Mouse (Mus musculus) limb, embryonic 12.5 days (tissue): ENCODE results near the gene Tmem117. TPM values are rescaled to one million over a fixed set of nuclear protein-coding genes. Genes with fewer than 3 reads are reported as not detected.

ENCODE experiments used
- ATAC-seq: fragments of 200-750 bp; cut with Nextera tagmentation; 2 replicates; pipeline ENCODE4 v1.8.0; 2017; ENCODE audit warnings: low read depth, moderate TSS enrichment; ENCODE audit not compliant: insufficient number of reproducible peaks, insufficient read depth, low FRiP score, low TSS enrichment
- H3K27ac ChIP-seq: fragments of 300-500 bp; sonication (generic); 2 replicates; pipeline ENCODE4 v1.5.1; 2016; ENCODE audit warnings: mild to moderate bottlenecking, moderate library complexity
- H3K27me3 ChIP-seq: fragments of 300-500 bp; sonication (generic); 2 replicates; pipeline ENCODE4 v1.6.1; 2016; ENCODE audit warnings: mild to moderate bottlenecking, moderate library complexity
- H3K36me3 ChIP-seq: fragments of 300-500 bp; sonication (generic); 2 replicates; pipeline ENCODE4 v1.6.1; 2016; ENCODE audit warnings: mild to moderate bottlenecking, moderate library complexity
- H3K4me1 ChIP-seq: fragments of 300-500 bp; sonication (generic); replicated peaks from 2 replicates; pipeline ENCODE4 v1.6.1; 2016
- H3K4me2 ChIP-seq: fragments of 300-500 bp; sonication (generic); 2 replicates; pipeline ENCODE4 v1.6.1; 2016; ENCODE audit warnings: mild to moderate bottlenecking, moderate library complexity
- H3K4me3 ChIP-seq: fragments of 300-500 bp; sonication (generic); replicated peaks from 2 replicates; pipeline ENCODE4 v1.5.1; 2016; ENCODE audit warnings: mild to moderate bottlenecking
- H3K9ac ChIP-seq: fragments of 300-500 bp; sonication (generic); replicated peaks from 2 replicates; pipeline ENCODE4 v1.6.1; 2016; ENCODE audit warnings: mild to moderate bottlenecking, moderate library complexity
- H3K9me3 ChIP-seq: fragments of 300-500 bp; sonication (generic); 2 replicates; pipeline ENCODE4 v1.6.1; 2016; ENCODE audit warnings: mild to moderate bottlenecking, moderate library complexity
- WGBS: fragments of 180-500 bp; shearing (Covaris S2); methylation state at CpG from one replicate; pipeline ENCODE4 v1.1.7; 2016; 5-methylcytosine and 5-hydroxymethylcytosine counted together
- polyA plus RNA-seq: library from polyadenylated mRNA; unstranded; fragments of >200 nt; fragmentation: Nextera tagmentation; extraction: Ambion mirVana; gene quantifications from 2 replicates; pipeline ENCODE4 v1.2.1, GENCODE M21; 2016

Gene Tmem117
- polyA plus RNA-seq, 1 experiment from 2014 or later, result 3.7 TPM

GRCm38 (mm10) chr15:95044011-95044410 lies 415.0 kb downstream of the Tmem117 start:
- WGBS, result 74% methylated on average over 8 of the region's 8 CpGs
- Histone ChIP-seq H3K27ac (no peak overlapping the region), H3K4me3 (no peak overlapping the region), H3K36me3 (no peaks in the 10 kb centered on the region), H3K9me3 (no peaks in the 10 kb centered on the region), H3K4me1 (no peaks in the 10 kb centered on the region), H3K9ac (no peak overlapping the region), H3K27me3 (no peaks in the 10 kb centered on the region), H3K4me2 (no peak overlapping the region)
- no peak for ATAC-seq

- no peaks in the 10 kb centered on the region for H3K4me1 ChIP-seq
- WGBS, result 85% methylated on average over 2 of the region's 2 CpGs
Observed at GRCm38 (mm10) chr15:95047486-95047885, 418.5 kb downstream of the Tmem117 start.

GRCm38 (mm10) chr15:95049171-95049729 lies 420.2 kb downstream of the Tmem117 start:
- Histone ChIP-seq H3K27ac (no peak overlapping the region), H3K4me1 (no peaks in the 10 kb centered on the region), H3K36me3 (no peaks in the 10 kb centered on the region), H3K4me2 (no peak overlapping the region), H3K9ac (no peak overlapping the region), H3K4me3 (no peak overlapping the region), H3K27me3 (no peaks in the 10 kb centered on the region), H3K9me3 (no peaks in the 10 kb centered on the region)
- ATAC-seq, result no peak
- WGBS, result 74% methylated on average over 6 of the region's 6 CpGs

More at GRCm38 (mm10) chr15:95047486-95047885, 418.5 kb downstream of the Tmem117 start:
- Histone ChIP-seq H3K4me2 (no peak overlapping the region), H3K4me3 (no peak overlapping the region), H3K9me3 (no peaks in the 10 kb centered on the region), H3K27me3 (no peaks in the 10 kb centered on the region), H3K36me3 (no peaks in the 10 kb centered on the region), H3K9ac (no peak overlapping the region), H3K27ac (no peak overlapping the region)
- ATAC-seq, result no peak

DNA sequence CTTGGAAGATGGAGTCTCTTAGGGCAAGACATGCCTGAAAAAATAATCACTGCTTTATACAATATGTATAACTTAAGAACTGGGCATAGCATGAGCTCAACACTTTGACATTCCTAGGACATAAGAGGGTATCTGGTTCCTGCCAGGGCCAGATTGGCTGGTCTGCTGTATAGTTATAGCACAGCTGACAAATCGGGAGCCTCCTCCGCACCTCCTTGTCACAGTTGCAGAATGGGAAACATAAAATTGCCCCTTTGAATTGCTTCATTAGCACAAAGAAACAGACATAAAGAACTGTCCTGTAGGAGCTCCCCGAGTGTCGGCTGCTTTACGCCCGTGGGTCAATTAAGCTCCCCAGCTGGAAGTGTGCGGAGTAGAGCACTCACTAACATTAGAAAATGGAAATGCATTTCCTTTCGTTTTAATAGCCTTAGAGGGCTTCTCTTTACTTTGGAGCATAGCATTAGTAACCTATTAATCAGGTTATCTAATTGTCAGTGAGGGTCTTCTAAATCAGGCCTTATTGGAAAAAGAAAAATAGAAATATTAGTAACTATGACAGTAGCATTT lies 426.1 kb downstream of the Tmem117 start:
- no peak overlapping the region for H3K27ac ChIP-seq
- WGBS, result 53% methylated on average over 8 of the region's 8 CpGs
- no peaks in the 10 kb centered on the region for H3K9me3 ChIP-seq
- ATAC-seq, result no peak
- no peak overlapping the region for H3K4me3 ChIP-seq
- H3K27me3 ChIP-seq, result no peaks in the 10 kb centered on the region
- H3K9ac ChIP-seq, result no peak overlapping the region
- no peaks in the 10 kb centered on the region for H3K4me1 ChIP-seq
- H3K36me3 ChIP-seq, result no peaks in the 10 kb centered on the region
- no peak overlapping the region for H3K4me2 ChIP-seq

DNA sequence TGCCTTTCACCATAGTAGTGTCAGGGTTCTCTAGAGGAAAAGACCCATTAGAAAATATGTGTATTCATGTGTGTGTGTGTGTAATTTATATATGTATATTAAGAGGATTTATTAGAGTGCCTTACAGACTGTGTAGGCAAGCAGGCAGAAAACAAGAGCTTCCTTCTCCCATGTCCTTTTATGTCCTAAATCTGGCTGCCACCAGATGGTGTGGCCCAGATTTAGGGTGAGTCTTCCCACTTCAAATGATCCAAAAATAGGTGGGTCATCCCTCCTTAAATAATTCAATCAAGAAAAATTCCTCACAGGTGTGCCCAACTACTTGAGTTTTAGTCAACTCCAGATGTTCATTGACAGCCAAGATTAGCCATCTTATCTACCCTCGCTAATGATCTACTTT lies 439.0 kb downstream of the Tmem117 start:
- H3K9me3 ChIP-seq, result no peaks in the 10 kb centered on the region
- H3K27me3 ChIP-seq, result no peaks in the 10 kb centered on the region
- no peak for ATAC-seq
- H3K4me2 ChIP-seq, result no peak overlapping the region
- H3K4me1 ChIP-seq, result peaks cover 8% of the 10 kb centered on the region; the same call in 1 of the 2 replicates
- no peaks in the 10 kb centered on the region for H3K36me3 ChIP-seq
- WGBS, result 81% methylated on average over 1 of the region's 1 CpGs
- no peak overlapping the region for H3K27ac ChIP-seq
- no peak overlapping the region for H3K4me3 ChIP-seq
- no peak overlapping the region for H3K9ac ChIP-seq

GRCm38 (mm10) chr15:95068799-95069198 lies 439.8 kb downstream of the Tmem117 start:
- H3K4me3 ChIP-seq, result no peak overlapping the region
- 78% methylated on average over 1 of the region's 1 CpGs for WGBS
- H3K4me2 ChIP-seq, result no peak overlapping the region
- H3K27me3 ChIP-seq, result no peaks in the 10 kb centered on the region
- H3K9ac ChIP-seq, result no peak overlapping the region
- ATAC-seq, result no peak
- H3K27ac ChIP-seq, result no peak overlapping the region
- H3K36me3 ChIP-seq, result no peaks in the 10 kb centered on the region
- no peaks in the 10 kb centered on the region for H3K9me3 ChIP-seq
- peaks cover 8% of the 10 kb centered on the region; the same call in 1 of the 2 replicates for H3K4me1 ChIP-seq

DNA sequence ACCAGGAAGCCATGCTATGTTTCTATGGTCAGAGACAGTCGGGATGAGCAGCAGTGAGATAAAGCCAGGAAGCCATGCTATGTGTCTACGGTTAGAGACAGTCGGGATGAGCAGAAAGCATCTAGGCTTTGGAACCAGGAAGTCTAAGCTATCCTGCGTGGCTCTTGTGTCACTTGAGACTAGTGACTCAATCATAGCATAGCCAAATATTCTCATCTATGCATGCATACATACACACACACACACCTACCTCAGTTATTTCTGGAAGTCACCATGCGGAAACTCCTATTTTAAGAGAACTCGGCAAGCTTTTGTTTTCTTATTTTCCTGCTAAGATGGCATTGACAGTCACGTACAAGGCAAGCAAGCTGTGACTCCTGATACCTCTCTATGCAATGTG lies 441.8 kb downstream of the Tmem117 start:
- H3K4me3 ChIP-seq, result no peak overlapping the region
- H3K27me3 ChIP-seq, result no peaks in the 10 kb centered on the region
- no peak overlapping the region for H3K9ac ChIP-seq
- WGBS, result 91% methylated on average over 7 of the region's 7 CpGs
- H3K9me3 ChIP-seq, result no peaks in the 10 kb centered on the region
- ATAC-seq, result no peak
- H3K4me1 ChIP-seq, result peaks cover 8% of the 10 kb centered on the region; the same call in 1 of the 2 replicates
- H3K4me2 ChIP-seq, result no peak overlapping the region
- H3K27ac ChIP-seq, result no peak overlapping the region
- H3K36me3 ChIP-seq, result no peaks in the 10 kb centered on the region

- H3K9me3 ChIP-seq, result no peaks in the 10 kb centered on the region; the same call in 1 of the 2 replicates
- H3K27ac ChIP-seq, result no peak overlapping the region
- no peak for ATAC-seq
- H3K4me3 ChIP-seq, result no peak overlapping the region
- H3K27me3 ChIP-seq, result no peaks in the 10 kb centered on the region
- no peak overlapping the region for H3K4me2 ChIP-seq
- no peak overlapping the region for H3K9ac ChIP-seq
- H3K4me1 ChIP-seq, result no peaks in the 10 kb centered on the region
- 91% methylated on average over 12 of the region's 12 CpGs for WGBS
- H3K36me3 ChIP-seq, result no peaks in the 10 kb centered on the region
Observed at GRCm38 (mm10) chr15:95075356-95075755, 446.3 kb downstream of the Tmem117 start.

DNA sequence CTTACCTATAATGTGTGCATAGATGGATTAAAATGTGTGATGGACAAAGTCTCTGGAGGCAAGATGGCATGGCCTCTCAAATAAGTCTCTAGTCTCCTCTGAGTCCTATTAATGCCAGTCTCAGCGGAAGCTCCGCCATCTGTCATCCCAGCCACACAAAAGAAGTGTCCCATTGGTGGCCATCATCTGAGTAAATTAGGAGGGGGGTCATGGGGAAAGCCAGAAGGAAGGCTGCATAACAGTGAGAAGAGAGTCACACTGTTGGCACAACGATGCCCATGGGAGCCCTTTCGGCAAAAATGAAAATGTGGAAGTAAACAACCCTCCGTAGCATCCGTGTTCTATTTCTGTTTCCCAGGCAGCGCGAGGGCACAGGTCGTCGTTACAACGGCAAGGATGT lies 452.6 kb downstream of the Tmem117 start:
- ATAC-seq, result no peak
- H3K27me3 ChIP-seq, result no peaks in the 10 kb centered on the region
- H3K4me3 ChIP-seq, result no peak overlapping the region
- no peak overlapping the region for H3K4me2 ChIP-seq
- 95% methylated on average over 11 of the region's 11 CpGs for WGBS
- no peak overlapping the region for H3K9ac ChIP-seq
- no peaks in the 10 kb centered on the region for H3K4me1 ChIP-seq
- H3K9me3 ChIP-seq, result no peaks in the 10 kb centered on the region; the same call in 1 of the 2 replicates
- H3K36me3 ChIP-seq, result no peaks in the 10 kb centered on the region
- no peak overlapping the region for H3K27ac ChIP-seq

- Histone ChIP-seq H3K27ac (no peak overlapping the region), H3K4me2 (no peak overlapping the region), H3K4me1 (no peaks in the 10 kb centered on the region), H3K27me3 (no peaks in the 10 kb centered on the region), H3K36me3 (no peaks in the 10 kb centered on the region), H3K4me3 (no peak overlapping the region), H3K9me3 (no peaks in the 10 kb centered on the region), H3K9ac (no peak overlapping the region)
- ATAC-seq, result no peak
- WGBS, result 88% methylated on average over 7 of the region's 7 CpGs
Observed at GRCm38 (mm10) chr15:95085962-95086361, 456.9 kb downstream of the Tmem117 start.

- Histone ChIP-seq H3K4me1 (peaks cover 23% of the 10 kb centered on the region), H3K9ac (no peak overlapping the region), H3K4me2 (no peak overlapping the region), H3K9me3 (no peaks in the 10 kb centered on the region), H3K36me3 (no peaks in the 10 kb centered on the region), H3K27me3 (no peaks in the 10 kb centered on the region), H3K27ac (no peak overlapping the region), H3K4me3 (no peak overlapping the region)
- WGBS, result 90% methylated on average over 7 of the region's 7 CpGs
- no peak for ATAC-seq
Observed at GRCm38 (mm10) chr15:95100133-95100532, 471.1 kb downstream of the Tmem117 start.

DNA sequence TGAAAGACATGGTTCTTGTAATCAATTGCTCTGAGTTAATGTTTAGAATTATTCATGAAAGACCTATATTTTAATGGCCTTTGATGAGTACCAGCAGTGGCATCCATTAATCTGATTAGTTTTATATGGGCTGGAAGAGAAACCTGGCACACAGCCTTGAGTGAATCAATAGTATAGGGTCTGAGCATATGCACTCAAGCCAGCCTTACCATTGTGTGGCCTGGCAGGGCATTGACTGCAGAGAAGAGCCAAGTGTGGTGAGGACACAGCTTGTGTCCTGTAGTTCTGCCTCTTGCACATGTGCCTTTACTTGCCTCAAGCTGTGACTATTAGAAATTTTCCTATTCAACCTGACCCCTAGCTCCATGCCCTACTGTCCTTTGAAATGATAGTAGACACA lies 472.5 kb downstream of the Tmem117 start:
- H3K27me3 ChIP-seq, result no peaks in the 10 kb centered on the region
- no peak overlapping the region for H3K4me2 ChIP-seq
- no peaks in the 10 kb centered on the region for H3K36me3 ChIP-seq
- H3K9ac ChIP-seq, result no peak overlapping the region
- H3K4me3 ChIP-seq, result no peak overlapping the region
- H3K4me1 ChIP-seq, result peaks cover 14% of the 10 kb centered on the region
- no peaks in the 10 kb centered on the region for H3K9me3 ChIP-seq
- no peak for ATAC-seq
- H3K27ac ChIP-seq, result no peak overlapping the region
